Mouse (Mus musculus) thymus, postnatal 0 days (tissue): ENCODE results near the gene Cxcl17. TPM values are rescaled to one million over a fixed set of nuclear protein-coding genes. Genes with fewer than 3 reads are reported as not detected.

ENCODE experiments used
- DNase-seq: peaks from one replicate; pipeline ENCODE4 v3.0.0-alpha.2; 2015; ENCODE audit warnings: low spot score
- polyA plus RNA-seq: library from polyadenylated mRNA; unstranded; fragments of >200 nt; fragmentation: Nextera tagmentation; extraction: Ambion mirVana; gene quantifications from 2 replicates; pipeline ENCODE4 v1.2.1, GENCODE M21; 2015

The Cxcl17 gene
- polyA plus RNA-seq, 1 experiment from 2014 or later = 2.0 TPM

DNA sequence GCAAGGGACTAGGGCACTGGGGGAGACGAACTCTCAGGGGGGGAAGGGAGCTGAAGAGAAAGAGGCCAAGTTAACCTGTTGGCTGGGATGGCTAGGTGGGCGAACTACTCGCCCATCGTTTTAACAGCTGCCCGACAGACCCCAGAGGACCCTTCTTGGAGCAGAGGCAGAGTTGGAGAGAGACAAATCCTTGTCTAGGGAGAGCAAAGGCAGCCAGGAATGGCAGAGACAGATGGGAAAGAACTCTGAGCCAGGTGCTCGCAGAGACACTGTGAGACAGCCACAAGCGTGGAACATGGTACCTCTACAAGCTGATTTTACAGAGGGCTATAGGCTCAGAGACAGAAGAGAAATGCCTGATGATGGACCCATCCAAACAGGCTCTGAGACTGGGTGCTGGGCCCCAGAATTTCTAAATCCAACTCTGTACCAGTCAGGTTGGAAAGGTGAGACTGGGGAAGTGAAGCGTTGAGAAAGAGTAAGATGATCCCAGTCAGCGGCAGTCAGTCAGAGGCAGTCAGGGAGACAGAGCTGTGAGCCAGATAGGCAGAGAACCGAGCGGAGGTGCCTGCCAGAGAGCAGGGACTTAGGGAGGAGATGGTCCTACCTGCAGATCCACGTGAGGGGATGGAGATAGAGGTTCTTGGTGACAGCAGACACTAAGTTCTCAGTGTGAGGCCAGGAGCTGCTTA is 43.5 kb downstream of the Cxcl17 start, which contains the start of gene Cnfn:
TSS of gene Cnfn (minus strand) at position 667 of the 692 bp plus-strand sequence.
- no peak for DNase-seq

- no peak for DNase-seq
Measured at GRCm38 (mm10) chr7:25368333-25368732, 44.4 kb downstream of the Cxcl17 start.

DNA sequence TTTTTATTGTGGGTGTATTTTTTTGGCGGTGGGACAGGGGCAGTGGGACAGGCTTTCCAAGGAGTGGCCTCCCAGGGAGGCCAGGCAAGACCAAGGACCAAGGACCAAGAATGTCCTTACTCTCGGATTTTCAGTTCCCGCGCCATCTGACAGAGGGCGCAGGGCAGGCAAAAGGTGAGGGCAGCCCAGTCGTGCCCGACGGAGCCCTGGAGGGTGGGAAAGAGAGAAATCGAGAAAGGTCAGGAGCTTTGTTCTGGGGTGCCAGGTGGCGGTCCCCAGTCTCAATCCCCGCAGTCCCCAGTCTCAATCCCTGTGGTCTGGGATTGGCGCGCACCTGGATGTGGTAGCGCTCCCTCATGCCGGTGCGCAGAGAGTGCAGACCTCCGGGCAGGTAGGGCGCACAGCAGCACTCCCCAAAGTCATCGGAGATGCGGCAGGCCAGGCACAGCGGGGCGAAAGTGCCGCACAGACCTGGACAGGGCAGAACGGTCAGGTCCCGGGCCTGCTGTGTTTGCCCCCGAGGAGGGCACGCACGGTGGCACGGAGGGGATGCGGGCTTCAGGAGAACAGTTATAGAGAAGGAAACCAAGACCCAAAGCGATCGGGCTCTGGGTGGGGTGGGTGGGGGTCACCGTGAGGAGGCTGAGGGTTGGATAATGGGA is 44.9 kb downstream of the Cxcl17 start:
- no peak for DNase-seq

DNA sequence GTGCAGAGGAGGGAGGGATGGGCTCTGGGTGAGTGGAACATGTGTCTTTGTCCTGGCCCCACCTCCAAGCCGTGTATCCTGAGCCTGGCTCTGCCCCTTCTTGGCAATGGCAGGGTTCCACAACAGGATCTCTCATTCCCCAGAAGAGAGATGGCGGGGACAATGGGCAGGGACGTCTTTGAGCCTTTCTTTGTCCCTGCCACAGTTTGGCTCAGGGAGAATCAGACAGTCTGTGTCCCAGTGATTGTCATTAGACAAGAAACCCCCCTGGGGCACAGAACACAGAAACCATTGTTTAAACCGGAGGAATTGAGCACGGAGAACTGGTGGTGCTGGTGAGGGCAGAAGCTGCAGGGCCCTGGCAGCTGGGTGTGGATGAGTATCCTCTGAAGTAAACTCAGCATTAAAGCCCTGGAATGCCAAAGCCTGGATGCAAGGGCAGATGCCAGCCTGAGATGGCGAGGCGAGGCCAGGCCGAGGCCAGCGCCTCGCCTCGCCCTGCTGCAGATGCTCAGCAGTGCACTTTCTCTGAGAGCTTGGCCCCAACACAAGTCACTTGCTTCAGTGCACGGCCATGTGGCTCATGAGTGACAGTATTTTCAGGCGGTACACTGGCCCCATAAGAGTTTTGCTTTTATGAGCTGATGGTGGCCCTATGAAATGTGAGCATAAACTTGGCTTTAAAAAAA is 46.6 kb downstream of the Cxcl17 start:
- DNase-seq = no peak

- no peak for DNase-seq
Measured at GRCm38 (mm10) chr7:25363632-25364031, 49.1 kb downstream of the Cxcl17 start.

- no peak for DNase-seq
Measured at GRCm38 (mm10) chr7:25363151-25363550, 49.5 kb downstream of the Cxcl17 start.

- DNase-seq = no peak
Measured at GRCm38 (mm10) chr7:25358721-25359206, 53.9 kb downstream of the Cxcl17 start.

Other genes with a start within 250 kb of the Cxcl17 start
- gene Pou2f2, start 233.2 kb downstream of the Cxcl17 start, polyA plus RNA-seq = 1.5 and 1.9 TPM in 2 replicates
- gene Dedd2, start 192.3 kb downstream of the Cxcl17 start, polyA plus RNA-seq = 28.4 and 32.8 TPM in 2 replicates
- gene Zfp526, start 191.5 kb downstream of the Cxcl17 start, polyA plus RNA-seq = 2.7 and 3.1 TPM in 2 replicates
- 16.7 and 17.5 TPM in 2 replicates for gene Gsk3a, start 175.0 kb downstream of the Cxcl17 start, polyA plus RNA-seq
- 4.5 and 6.4 TPM in 2 replicates for gene Erf, start 162.1 kb downstream of the Cxcl17 start, polyA plus RNA-seq
- gene Cic, start 145.2 kb downstream of the Cxcl17 start, polyA plus RNA-seq = 28.4 and 37.2 TPM in 2 replicates
- gene Pafah1b3, start 114.9 kb downstream of the Cxcl17 start, polyA plus RNA-seq = 142 TPM in 2 replicates
- 0.22 and 0.23 TPM in 2 replicates for gene Prr19, start 111.5 kb downstream of the Cxcl17 start, polyA plus RNA-seq
- gene Tmem145, start 106.8 kb downstream of the Cxcl17 start, polyA plus RNA-seq = not detected in 2 replicates
- 1.9 and 2.0 TPM in 2 replicates for gene Megf8, start 95.7 kb downstream of the Cxcl17 start, polyA plus RNA-seq
- gene Cnfn, start 43.2 kb downstream of the Cxcl17 start, polyA plus RNA-seq = 4.1 and 11.4 TPM in 2 replicates
- gene Lipe, start 14.2 kb downstream of the Cxcl17 start, polyA plus RNA-seq = 7.5 and 8.4 TPM in 2 replicates
- 2.0 and 2.5 TPM in 2 replicates for gene Ceacam1, start 64.7 kb upstream of the Cxcl17 start, polyA plus RNA-seq
- not detected in 2 replicates for gene Ceacam2, start 127.0 kb upstream of the Cxcl17 start, polyA plus RNA-seq
- not detected in 2 replicates for gene Erich4, start 203.0 kb upstream of the Cxcl17 start, polyA plus RNA-seq
- gene Dmac2, start 206.5 kb upstream of the Cxcl17 start, polyA plus RNA-seq = 36.2 and 40.3 TPM in 2 replicates
- gene B3gnt8, start 213.8 kb upstream of the Cxcl17 start, polyA plus RNA-seq = 13.1 and 13.4 TPM in 2 replicates
- gene Bckdha, start 246.1 kb upstream of the Cxcl17 start, polyA plus RNA-seq = 63.8 and 69.1 TPM in 2 replicates
- 146 and 147 TPM in 2 replicates for gene Exosc5, start 246.3 kb upstream of the Cxcl17 start, polyA plus RNA-seq